Mouse (Mus musculus) erythroblast, embryonic 14.5 days (primary cell): ENCODE data around the gene Apod. TPM values are rescaled to one million over a fixed set of nuclear protein-coding genes. Genes with fewer than 3 reads are reported as not detected.

ENCODE experiments used
- H3K27me3 ChIP-seq: 2 replicates; pipeline ENCODE4 v1.6.1; 2012; ENCODE audit warnings: inconsistent platforms; ENCODE audit not compliant: control insufficient read depth
- H3K36me3 ChIP-seq: 2 replicates; pipeline ENCODE4 v1.6.1; 2012; ENCODE audit warnings: mild to moderate bottlenecking, inconsistent platforms; ENCODE audit not compliant: control insufficient read depth
- H3K4me1 ChIP-seq: 2 replicates; pipeline ENCODE4 v1.6.1; 2012; ENCODE audit warnings: inconsistent platforms; ENCODE audit not compliant: control insufficient read depth
- H3K4me3 ChIP-seq: replicated peaks from 2 replicates; pipeline ENCODE3; 2012; ENCODE audit warnings: moderate library complexity, mild to moderate bottlenecking, inconsistent platforms
- H3K9me3 ChIP-seq: 2 replicates; pipeline ENCODE4 v1.6.1; 2012; ENCODE audit warnings: low read length, inconsistent platforms, mixed read lengths; ENCODE audit not compliant: control insufficient read depth
- GATA1 ChIP-seq: IDR thresholded peaks from 2 replicates; pipeline ENCODE4 v1.6.1; 2012; ENCODE audit warnings: low read length, inconsistent platforms, mixed read lengths
- TAL1 ChIP-seq: IDR thresholded peaks from 3 replicates; pipeline ENCODE4 v1.6.1; 2012; ENCODE audit warnings: low read length, inconsistent platforms, mixed read lengths
- polyA plus RNA-seq: library from polyadenylated mRNA; stranded (reverse); fragments of >175 nt; gene quantifications from 2 replicates; pipeline ENCODE4 v1.2.3, GENCODE M21; 2012

The Apod gene
- not detected in 2 replicates for polyA plus RNA-seq

DNA sequence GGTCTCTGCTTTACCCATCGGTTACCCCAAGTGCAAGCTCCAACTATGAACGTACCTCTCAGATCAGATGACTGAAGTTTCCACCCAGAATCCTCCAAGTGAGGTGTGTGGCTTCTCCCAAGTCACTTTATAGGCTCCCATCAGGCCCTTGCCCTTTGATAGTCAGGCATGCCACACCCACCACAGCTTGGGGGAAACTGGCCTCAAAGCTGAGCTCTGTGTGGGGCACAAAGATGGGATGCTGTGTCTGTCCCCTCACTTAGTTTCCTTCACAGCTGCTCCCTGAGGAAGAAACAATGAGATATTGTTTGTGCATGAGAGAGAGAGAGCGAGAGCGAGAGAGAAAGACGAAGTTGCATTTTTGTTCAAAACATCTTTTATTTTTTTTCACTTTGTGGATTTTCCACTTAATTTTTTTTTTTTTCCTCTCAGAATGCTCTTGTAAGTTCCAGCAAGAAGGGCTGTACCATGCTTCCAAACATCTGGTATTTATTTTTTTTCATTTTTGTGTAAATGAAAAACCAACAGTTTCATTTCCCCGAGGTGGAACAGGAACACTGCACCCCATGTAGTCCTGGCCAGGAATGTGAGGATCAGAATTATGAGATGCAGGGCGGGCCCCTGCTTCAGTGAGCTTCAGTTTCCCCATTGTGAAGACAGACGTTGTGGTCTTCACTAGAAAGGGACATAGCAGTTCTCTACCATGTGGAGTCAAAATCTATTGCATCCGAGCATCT is at the start of gene Apod:
Gene Apod, minus strand, starts transcription at position 312 of the 737 bp plus-strand sequence.
- no peak for TF ChIP-seq GATA1
- no peak for TF ChIP-seq TAL1
- no peaks in the 10 kb centered on the region for H3K9me3 ChIP-seq
- H3K36me3 ChIP-seq: no peaks in the 10 kb centered on the region
- no peaks in the 10 kb centered on the region for H3K27me3 ChIP-seq
- H3K4me1 ChIP-seq: no peaks in the 10 kb centered on the region
- no peak within 1 kb of the TSS for H3K4me3 ChIP-seq

DNA sequence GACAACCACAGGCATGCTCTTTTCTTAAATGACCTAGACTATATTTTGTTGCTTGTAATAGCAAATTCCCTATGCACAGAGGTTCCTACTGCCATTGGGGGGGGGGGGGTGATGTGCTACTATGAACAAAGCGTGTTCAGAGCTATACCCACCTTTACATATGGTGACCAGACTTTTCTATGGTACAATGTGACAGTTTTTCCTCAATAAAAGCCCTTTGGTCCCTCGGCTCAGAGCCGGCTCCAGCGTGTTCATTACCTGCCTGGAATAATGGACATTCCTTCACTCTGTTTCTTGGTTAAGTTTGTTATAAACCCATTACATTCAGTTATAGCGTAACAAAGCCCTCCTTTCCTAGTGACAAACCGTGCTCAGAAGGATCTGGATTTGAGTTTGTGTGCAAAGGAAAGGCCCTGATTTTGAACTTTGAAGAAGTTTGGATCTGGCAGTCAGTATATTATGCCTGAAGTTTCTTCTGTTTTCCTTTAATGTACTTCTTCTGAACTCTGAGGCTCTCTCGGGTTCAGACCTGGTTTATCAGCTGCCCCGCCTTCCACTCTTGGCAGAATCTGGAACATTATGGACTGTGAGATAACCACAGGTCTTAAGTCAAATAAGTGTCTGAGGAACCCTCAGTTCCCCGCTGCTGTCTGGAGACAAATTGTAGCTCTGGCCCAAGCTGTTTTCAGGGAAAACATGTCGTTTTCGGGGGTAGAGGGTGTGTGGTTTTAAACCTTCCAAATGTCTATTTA is 49.3 kb upstream of the Apod start:
- no peaks in the 10 kb centered on the region for H3K36me3 ChIP-seq
- TF ChIP-seq GATA1 (no peak), TAL1 (no peak)
- peaks cover 27% of the 10 kb centered on the region for H3K4me1 ChIP-seq
- H3K27me3 ChIP-seq: no peaks in the 10 kb centered on the region
- no peak overlapping the region for H3K4me3 ChIP-seq
- no peaks in the 10 kb centered on the region for H3K9me3 ChIP-seq

GRCm38 (mm10) chr16:31359542-31359941 is 44.9 kb upstream of the Apod start:
- Histone ChIP-seq H3K27me3 (no peaks in the 10 kb centered on the region), H3K4me3 (no peak overlapping the region), H3K9me3 (no peaks in the 10 kb centered on the region), H3K36me3 (no peaks in the 10 kb centered on the region), H3K4me1 (peaks cover 30% of the 10 kb centered on the region)
- TF ChIP-seq TAL1: no peak

- no peaks in the 10 kb centered on the region for H3K9me3 ChIP-seq
- no peaks in the 10 kb centered on the region for H3K36me3 ChIP-seq
- no peaks in the 10 kb centered on the region for H3K27me3 ChIP-seq
- H3K4me1 ChIP-seq: peaks cover 24% of the 10 kb centered on the region
- TF ChIP-seq TAL1 (no peak), GATA1 (no peak)
- peak overlapping the region; percentile 31 for H3K4me3 ChIP-seq
These were observed 44.4 kb upstream of the Apod start for GRCm38 (mm10) chr16:31358991-31359390.

DNA sequence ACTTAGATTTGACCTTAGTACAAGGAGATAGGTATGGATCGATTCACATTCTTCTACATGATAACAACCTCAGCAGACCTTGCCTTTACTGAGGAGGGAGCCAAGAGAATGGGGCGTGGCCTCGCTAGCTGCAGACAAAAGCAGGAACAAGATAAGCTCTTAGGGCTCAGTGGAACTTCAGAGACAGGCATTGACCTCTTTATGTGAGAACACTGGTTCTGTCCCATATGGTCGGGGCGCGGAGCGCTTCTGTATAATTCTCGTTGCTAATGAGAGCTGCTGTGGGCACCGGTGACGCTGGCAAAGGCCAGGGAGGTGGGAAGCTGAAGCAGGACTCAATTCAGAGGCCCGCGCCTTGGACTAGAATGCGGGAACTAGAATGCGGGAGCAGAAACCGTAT is 44.0 kb upstream of the Apod start:
- H3K36me3 ChIP-seq: no peaks in the 10 kb centered on the region
- H3K4me3 ChIP-seq: peak overlapping the region; percentile 31
- no peaks in the 10 kb centered on the region for H3K27me3 ChIP-seq
- TF ChIP-seq TAL1 (no peak), GATA1 (no peak)
- H3K4me1 ChIP-seq: peaks cover 20% of the 10 kb centered on the region
- no peaks in the 10 kb centered on the region for H3K9me3 ChIP-seq

- Histone ChIP-seq H3K4me1 (peaks cover 13% of the 10 kb centered on the region), H3K9me3 (no peaks in the 10 kb centered on the region), H3K36me3 (no peaks in the 10 kb centered on the region), H3K27me3 (no peaks in the 10 kb centered on the region), H3K4me3 (no peak overlapping the region)
- TF ChIP-seq GATA1 (no peak), TAL1 (no peak)
These were observed 41.3 kb upstream of the Apod start for GRCm38 (mm10) chr16:31355882-31356281.

- Histone ChIP-seq H3K4me3 (no peak overlapping the region), H3K9me3 (no peaks in the 10 kb centered on the region), H3K27me3 (no peaks in the 10 kb centered on the region), H3K36me3 (no peaks in the 10 kb centered on the region), H3K4me1 (peaks cover 12% of the 10 kb centered on the region)
- TF ChIP-seq GATA1 (no peak), TAL1 (no peak)
These were observed 40.0 kb upstream of the Apod start for GRCm38 (mm10) chr16:31354341-31355329.

DNA sequence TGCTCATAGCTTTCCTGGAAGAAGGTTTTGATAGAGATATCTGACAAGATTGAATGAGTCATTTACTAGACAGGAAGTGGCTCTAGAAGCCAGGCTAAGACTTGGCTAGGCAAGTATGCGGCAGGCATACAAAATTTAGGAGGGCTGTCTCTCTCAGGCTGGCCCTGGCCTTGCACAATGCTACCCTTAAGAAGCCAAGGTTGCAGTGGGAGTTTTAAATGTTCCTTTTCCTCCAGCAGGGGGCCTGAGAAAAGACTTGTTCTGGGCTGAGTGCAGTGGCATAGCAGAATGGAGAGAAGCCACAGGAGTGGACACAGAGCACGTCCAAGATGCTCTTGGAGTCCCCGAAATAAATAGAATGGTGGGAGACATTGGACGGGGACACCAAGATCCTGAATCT is 38.4 kb upstream of the Apod start:
- no peak overlapping the region for H3K4me3 ChIP-seq
- H3K36me3 ChIP-seq: no peaks in the 10 kb centered on the region
- H3K4me1 ChIP-seq: no peaks in the 10 kb centered on the region; the same call in 1 of the 2 replicates
- TF ChIP-seq TAL1: no peak
- TF ChIP-seq GATA1: no peak
- H3K9me3 ChIP-seq: no peaks in the 10 kb centered on the region
- H3K27me3 ChIP-seq: no peaks in the 10 kb centered on the region; the same call in 1 of the 2 replicates

GRCm38 (mm10) chr16:31347581-31347980 is 33.0 kb upstream of the Apod start:
- Histone ChIP-seq H3K27me3 (no peaks in the 10 kb centered on the region; the same call in 1 of the 2 replicates), H3K4me3 (no peak overlapping the region), H3K9me3 (no peaks in the 10 kb centered on the region), H3K36me3 (no peaks in the 10 kb centered on the region), H3K4me1 (no peaks in the 10 kb centered on the region)
- TF ChIP-seq TAL1 (no peak), GATA1 (no peak)
